Mouse (Mus musculus) embryonic facial prominence, embryonic 11.5 days (tissue): ENCODE data around the gene Itprid1. TPM values are rescaled to one million over a fixed set of nuclear protein-coding genes. Genes with fewer than 3 reads are reported as not detected.
A peak's percentile ranks its signal among the peaks of the same experiment; 100 is the strongest.

Source experiments
- ATAC-seq: fragments of 200-750 bp; cut with Nextera tagmentation; replicated peaks from 2 replicates; pipeline ENCODE4 v1.8.0; 2017; ENCODE audit warnings: low read depth; ENCODE audit not compliant: insufficient number of reproducible peaks, low FRiP score, low TSS enrichment
- DNase-seq: peaks from one replicate; pipeline ENCODE4 v3.0.0-alpha.2; 2015; ENCODE audit warnings: low spot score
- H3K27ac ChIP-seq: fragments of 300-500 bp; sonication (generic); replicated peaks from 2 replicates; pipeline ENCODE4 v1.5.1; 2014; ENCODE audit warnings: mild to moderate bottlenecking, low read depth, low read length, control low read depth
- H3K27me3 ChIP-seq: fragments of 300-500 bp; sonication (generic); 2 replicates; pipeline ENCODE4 v1.6.1; 2014; ENCODE audit warnings: mild to moderate bottlenecking, low read length, moderate library complexity, mixed read lengths; ENCODE audit not compliant: control insufficient read depth, insufficient read depth
- H3K36me3 ChIP-seq: fragments of 300-500 bp; sonication (generic); replicated peaks from 2 replicates; pipeline ENCODE4 v1.6.1; 2014; ENCODE audit warnings: low read depth, mild to moderate bottlenecking, low read length, moderate library complexity, mixed read lengths; ENCODE audit not compliant: control insufficient read depth, insufficient read depth
- H3K4me1 ChIP-seq: fragments of 300-500 bp; sonication (generic); 2 replicates; pipeline ENCODE4 v1.6.1; 2014; ENCODE audit warnings: low read length, mixed read lengths; ENCODE audit not compliant: control insufficient read depth, insufficient read depth
- H3K4me2 ChIP-seq: fragments of 300-500 bp; sonication (generic); 2 replicates; pipeline ENCODE4 v1.6.1; 2014; ENCODE audit warnings: low read depth, mild to moderate bottlenecking, control low read depth, low read length, moderate library complexity
- H3K4me3 ChIP-seq: fragments of 300-500 bp; sonication (generic); 2 replicates; pipeline ENCODE4 v1.5.1; 2014; ENCODE audit warnings: low read depth, low read length, control low read depth
- H3K9ac ChIP-seq: fragments of 300-500 bp; sonication (generic); replicated peaks from 2 replicates; pipeline ENCODE4 v1.6.1; 2014; ENCODE audit warnings: mild to moderate bottlenecking, control low read depth, low read length
- H3K9me3 ChIP-seq: fragments of 300-500 bp; sonication (generic); replicated peaks from 2 replicates; pipeline ENCODE4 v1.6.1; 2016; ENCODE audit warnings: mild to moderate bottlenecking, low read length, inconsistent platforms, mixed read lengths; ENCODE audit not compliant: control insufficient read depth
- WGBS: fragments of 180-500 bp; shearing (Covaris S2); extraction: QIAGEN DNeasy Blood & Tissue Kit; methylation state at CpG from one replicate; pipeline ENCODE4 v1.1.7; 2014; 5-methylcytosine and 5-hydroxymethylcytosine counted together
- polyA plus RNA-seq: library from polyadenylated mRNA; unstranded; fragments of >200 nt; fragmentation: Nextera tagmentation; extraction: Ambion mirVana; gene quantifications from 2 replicates; pipeline ENCODE4 v1.2.1, GENCODE M21; 2014

The Itprid1 gene
- polyA plus RNA-seq, 1 experiment from 2014 or later, result 0.07 TPM

DNA sequence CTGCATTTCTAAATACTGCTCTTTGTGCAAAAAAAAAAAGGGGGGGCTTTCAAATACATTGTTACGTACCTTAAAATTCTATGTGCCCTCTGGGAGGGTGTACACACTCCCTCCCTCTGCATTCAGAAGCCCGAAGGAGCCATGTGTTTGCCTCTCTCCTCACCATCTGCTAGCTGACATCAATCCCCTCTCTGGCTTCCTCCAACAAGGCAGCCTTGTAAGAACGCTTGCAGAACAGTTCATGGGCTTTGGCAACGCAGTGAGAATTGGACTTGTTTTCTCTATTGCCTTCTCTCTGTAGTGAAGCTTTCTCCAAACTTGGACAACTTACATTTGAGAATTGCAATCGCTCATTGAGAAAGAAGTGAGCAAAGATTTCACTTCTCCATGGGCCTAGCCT, 175.7 kb downstream of the Itprid1 start:
- H3K9ac ChIP-seq, result no peak overlapping the region
- DNase-seq (no peak), ATAC-seq (no peak)
- no peaks in the 10 kb centered on the region for H3K9me3 ChIP-seq
- WGBS, result 64% methylated on average over 5 of the region's 5 CpGs
- H3K27me3 ChIP-seq, result no peaks in the 10 kb centered on the region
- no peaks in the 10 kb centered on the region for H3K4me1 ChIP-seq
- H3K4me2 ChIP-seq, result no peak overlapping the region
- H3K4me3 ChIP-seq, result no peak overlapping the region
- no peaks in the 10 kb centered on the region for H3K36me3 ChIP-seq
- no peak overlapping the region for H3K27ac ChIP-seq

DNA sequence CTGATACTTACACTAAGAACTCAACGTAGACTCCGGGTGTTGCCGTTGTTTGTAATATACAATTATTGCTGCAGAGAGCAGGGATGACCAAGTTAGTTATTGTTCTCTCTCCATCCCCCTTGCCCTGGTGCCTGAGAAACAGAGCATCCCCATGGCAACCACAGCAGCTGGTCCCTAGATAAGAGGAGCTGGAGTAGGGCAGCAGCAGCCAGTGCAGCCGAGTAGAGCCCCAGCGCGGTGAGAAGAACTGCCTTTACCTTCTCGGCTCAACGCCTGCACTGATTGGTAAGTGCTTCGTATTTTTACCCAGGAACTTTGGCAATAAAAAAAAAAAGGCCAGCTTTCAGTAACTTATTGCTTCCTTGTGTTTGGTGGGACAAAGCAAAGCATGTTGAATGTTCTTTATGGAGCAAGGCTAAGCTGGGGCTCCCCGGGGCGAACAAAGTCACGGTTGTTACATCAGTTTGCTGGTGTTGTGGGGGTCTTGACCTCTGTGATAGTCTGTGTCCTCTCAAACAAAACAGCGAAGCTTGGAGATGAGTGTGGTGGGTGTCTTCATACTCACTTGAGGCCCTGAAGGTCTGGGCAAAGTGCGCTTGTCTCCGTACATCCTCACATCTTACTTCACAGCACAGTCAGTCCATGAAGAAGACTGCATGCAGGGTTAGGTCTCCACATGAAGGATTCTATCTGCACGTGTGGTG, 180.7 kb downstream of the Itprid1 start, which contains the start of gene Ppp1r17:
Ppp1r17 (plus strand) TSS at position 207 of the 704 bp plus-strand sequence.
- ATAC-seq (peak; percentile 83), DNase-seq (peak; percentile 30)
- Histone ChIP-seq H3K4me1 (no peaks in the 10 kb centered on the region), H3K27me3 (no peaks in the 10 kb centered on the region), H3K4me3 (no peak within 1 kb of the TSS), H3K36me3 (no peaks in the 10 kb centered on the region), H3K27ac (no peak within 1 kb of the TSS), H3K9ac (no peak within 1 kb of the TSS; the same call in 1 of the 2 replicates), H3K4me2 (no peak within 1 kb of the TSS), H3K9me3 (no peaks in the 10 kb centered on the region)
- WGBS, result 61% methylated on average over 16 of the region's 16 CpGs

DNA sequence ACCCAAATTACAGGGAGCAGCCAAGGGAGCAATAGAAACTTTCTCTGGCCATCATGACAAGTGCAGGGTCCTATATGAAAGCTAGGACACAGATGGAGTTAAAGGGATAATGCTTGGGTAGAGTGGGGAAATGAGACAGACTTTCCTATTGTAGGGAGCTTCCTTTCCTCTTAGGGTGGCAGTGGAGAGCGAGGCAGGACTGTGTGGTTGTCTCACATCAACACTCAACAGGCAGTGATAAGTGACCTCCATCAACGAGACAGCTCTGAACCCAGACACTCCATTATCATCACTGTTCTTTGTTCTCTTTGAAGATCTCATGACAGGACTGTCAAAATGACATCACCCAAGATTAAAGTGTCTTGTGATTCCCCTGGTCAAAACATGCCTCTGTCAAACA, 182.9 kb downstream of the Itprid1 start:
- Histone ChIP-seq H3K4me2 (no peak overlapping the region), H3K9me3 (no peaks in the 10 kb centered on the region), H3K9ac (no peak overlapping the region), H3K4me3 (no peak overlapping the region), H3K27me3 (no peaks in the 10 kb centered on the region), H3K4me1 (no peaks in the 10 kb centered on the region), H3K36me3 (no peaks in the 10 kb centered on the region), H3K27ac (no peak overlapping the region)
- 46% methylated on average over 2 of the region's 2 CpGs for WGBS
- DNase-seq (no peak), ATAC-seq (no peak)

DNA sequence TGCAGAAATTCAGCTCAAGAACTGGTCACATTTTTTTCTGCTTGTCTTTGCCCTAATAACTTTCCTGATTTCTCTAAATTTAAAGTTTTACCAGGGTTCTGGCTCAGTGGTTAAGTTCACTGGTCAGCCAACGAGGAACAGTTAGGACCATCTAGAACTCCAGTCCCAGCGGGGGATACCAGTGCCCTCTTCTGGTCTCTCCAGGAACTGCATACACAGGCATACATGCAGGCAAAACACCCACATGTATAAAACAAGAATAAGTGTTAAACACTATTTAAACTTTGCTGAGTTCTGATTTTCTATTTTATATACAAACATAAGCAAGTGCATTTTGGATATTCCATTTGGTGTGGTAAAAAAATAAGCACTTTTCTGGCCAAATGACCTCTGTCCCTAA, 188.8 kb downstream of the Itprid1 start:
- no peaks in the 10 kb centered on the region for H3K9me3 ChIP-seq
- H3K4me2 ChIP-seq, result no peak overlapping the region
- no peaks in the 10 kb centered on the region for H3K36me3 ChIP-seq
- no peak overlapping the region for H3K9ac ChIP-seq
- no peaks in the 10 kb centered on the region for H3K27me3 ChIP-seq
- no peak overlapping the region for H3K27ac ChIP-seq
- 67% methylated on average over 2 of the region's 2 CpGs for WGBS
- ATAC-seq (no peak), DNase-seq (no peak)
- H3K4me3 ChIP-seq, result no peak overlapping the region
- no peaks in the 10 kb centered on the region for H3K4me1 ChIP-seq

DNA sequence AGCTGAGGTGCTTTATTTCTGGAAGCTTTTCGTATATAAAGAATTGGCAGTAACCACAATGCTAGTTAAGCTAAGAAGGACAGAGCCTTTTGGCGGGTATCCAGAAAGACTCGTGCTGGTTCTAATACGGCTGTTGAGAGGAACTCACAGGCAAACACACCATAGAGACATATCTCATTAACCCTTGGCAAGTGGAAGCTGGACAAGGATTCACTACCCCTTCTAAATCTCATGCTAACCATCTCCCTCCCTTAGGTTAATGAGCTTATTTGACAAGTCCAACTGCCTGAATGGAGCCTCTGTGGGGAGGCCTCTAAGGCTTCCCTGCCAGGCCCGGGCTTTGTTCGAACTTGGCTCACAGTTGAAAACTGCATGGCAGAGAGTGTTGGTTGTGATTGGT, 190.6 kb downstream of the Itprid1 start:
- DNase-seq, result no peak
- H3K4me3 ChIP-seq, result no peak overlapping the region
- ATAC-seq, result no peak
- no peaks in the 10 kb centered on the region for H3K27me3 ChIP-seq
- WGBS, result 88% methylated on average over 6 of the region's 6 CpGs
- no peaks in the 10 kb centered on the region for H3K4me1 ChIP-seq
- H3K4me2 ChIP-seq, result no peak overlapping the region
- no peaks in the 10 kb centered on the region for H3K36me3 ChIP-seq
- H3K9ac ChIP-seq, result no peak overlapping the region
- H3K27ac ChIP-seq, result no peak overlapping the region
- H3K9me3 ChIP-seq, result no peaks in the 10 kb centered on the region

- Histone ChIP-seq H3K9me3 (no peaks in the 10 kb centered on the region), H3K4me1 (no peaks in the 10 kb centered on the region), H3K27ac (no peak overlapping the region), H3K4me2 (no peak overlapping the region), H3K27me3 (no peaks in the 10 kb centered on the region), H3K36me3 (no peaks in the 10 kb centered on the region), H3K4me3 (no peak overlapping the region), H3K9ac (no peak overlapping the region)
- DNase-seq (no peak), ATAC-seq (no peak)
- 87% methylated on average over 5 of the region's 5 CpGs for WGBS
Measured at GRCm38 (mm10) chr6:56027966-56028365, 191.3 kb downstream of the Itprid1 start.

Other genes starting within 250 kb of the Itprid1 start
- 0.90 and 0.91 TPM in 2 replicates for gene Neurod6, start 155.6 kb upstream of the Itprid1 start, polyA plus RNA-seq
- 25.8 and 26.3 TPM in 2 replicates for gene Ppp1r17, start 180.6 kb downstream of the Itprid1 start, polyA plus RNA-seq